Mouse (Mus musculus): ENCODE measurements around the gene Adrm1. TPM values are rescaled to one million over a fixed set of nuclear protein-coding genes. Genes with fewer than 3 reads are reported as not detected.

Adrm1 gene
- total and polyA plus RNA-seq, 3 experiments, result 76.0 to 89.0 (median 79.2) TPM

DNA sequence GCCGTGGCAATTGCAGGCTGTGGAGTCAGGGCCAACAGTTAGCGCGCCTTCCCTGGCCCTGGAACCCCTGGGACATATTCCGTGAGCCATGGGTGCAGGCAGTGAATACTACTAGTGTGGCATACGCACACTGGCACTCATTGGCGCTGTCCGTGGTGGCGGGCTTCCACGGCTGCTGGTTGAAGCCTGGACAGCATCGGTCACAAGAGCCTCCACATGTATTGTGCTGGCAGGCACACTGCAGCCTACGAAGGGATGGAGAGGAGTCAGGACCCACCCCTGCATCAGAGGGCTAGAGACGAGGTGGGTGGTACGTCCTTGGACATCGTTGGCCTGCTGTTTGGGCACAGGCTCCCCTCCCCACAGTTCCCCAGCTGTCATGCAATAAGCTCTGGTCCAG lies 31.0 kb downstream of the Adrm1 start:
- Histone ChIP-seq H3K36me3 (ENCODE audit: control insufficient read depth, insufficient read depth, low read length) (no peaks in the 10 kb centered on the region), H3K79me2 (replicated peaks; ENCODE audit: control insufficient read depth, insufficient read depth, low read length) (no peaks in the 10 kb centered on the region), H3K9ac (ENCODE audit: low read depth, low read length) (no peak overlapping the region), H3K4me3 (no peak overlapping the region), H3K4me1 (ENCODE audit: control insufficient read depth, insufficient read depth, low read length) (peaks cover 5% of the 10 kb centered on the region), H3K27me3 (ENCODE audit: control insufficient read depth, insufficient read depth, low read length) (no peaks in the 10 kb centered on the region), H3K27ac (no peak overlapping the region)
- 94% methylated on average over 14 of the region's 14 CpGs for WGBS
- no peak for DNase-seq
- intact Hi-C loops (cut with DNase I), result loop anchor here (10.0 kb wide), 1 partner anchor 143 kb away; no protein-coding TSS in a partner anchor
- TF ChIP-seq EP300 (IDR thresholded peaks at IDR 0.05; ENCODE audit: insufficient read depth, low read depth, low read length), result no peak
- no peak for TF ChIP-seq POLR2A (IDR thresholded peaks at IDR 0.05; ENCODE audit: insufficient read depth, low read depth, low read length)
- TF ChIP-seq CTCF (IDR thresholded peaks at IDR 0.05), result no peak

DNA sequence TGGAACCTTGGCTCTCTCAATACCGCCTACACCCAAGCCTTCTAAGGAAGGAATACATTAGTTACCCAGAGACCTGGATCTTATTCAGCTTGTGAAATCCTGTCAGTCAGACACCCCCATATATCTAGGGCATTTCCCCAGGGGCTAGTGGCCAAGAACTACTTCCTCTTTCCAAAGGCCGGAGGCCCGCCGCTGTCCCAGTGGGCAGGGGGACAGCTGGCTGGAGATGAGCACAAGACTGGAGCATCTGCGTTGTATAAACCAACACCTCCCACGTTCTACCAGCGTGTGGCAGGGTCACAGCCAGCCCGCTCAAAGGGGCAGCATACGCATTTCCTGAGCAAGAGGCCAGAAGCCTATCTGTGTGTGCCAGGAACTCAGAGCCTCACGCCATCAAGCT lies 31.5 kb downstream of the Adrm1 start:
- Histone ChIP-seq H3K4me1 (ENCODE audit: control insufficient read depth, insufficient read depth, low read length) (peaks cover 5% of the 10 kb centered on the region), H3K27me3 (ENCODE audit: control insufficient read depth, insufficient read depth, low read length) (no peaks in the 10 kb centered on the region), H3K9ac (ENCODE audit: low read depth, low read length) (no peak overlapping the region), H3K79me2 (replicated peaks; ENCODE audit: control insufficient read depth, insufficient read depth, low read length) (no peaks in the 10 kb centered on the region), H3K27ac (no peak overlapping the region), H3K36me3 (ENCODE audit: control insufficient read depth, insufficient read depth, low read length) (no peaks in the 10 kb centered on the region), H3K4me3 (no peak overlapping the region)
- DNase-seq, result no peak
- TF ChIP-seq EP300 (IDR thresholded peaks at IDR 0.05; ENCODE audit: insufficient read depth, low read depth, low read length) (no peak), POLR2A (IDR thresholded peaks at IDR 0.05; ENCODE audit: insufficient read depth, low read depth, low read length) (no peak), CTCF (IDR thresholded peaks at IDR 0.05) (no peak)
- intact Hi-C loops (cut with DNase I), result loop anchor here (10.0 kb wide), 1 partner anchor 142 kb away; no protein-coding TSS in a partner anchor
- 52% methylated on average over 10 of the region's 10 CpGs for WGBS

DNA sequence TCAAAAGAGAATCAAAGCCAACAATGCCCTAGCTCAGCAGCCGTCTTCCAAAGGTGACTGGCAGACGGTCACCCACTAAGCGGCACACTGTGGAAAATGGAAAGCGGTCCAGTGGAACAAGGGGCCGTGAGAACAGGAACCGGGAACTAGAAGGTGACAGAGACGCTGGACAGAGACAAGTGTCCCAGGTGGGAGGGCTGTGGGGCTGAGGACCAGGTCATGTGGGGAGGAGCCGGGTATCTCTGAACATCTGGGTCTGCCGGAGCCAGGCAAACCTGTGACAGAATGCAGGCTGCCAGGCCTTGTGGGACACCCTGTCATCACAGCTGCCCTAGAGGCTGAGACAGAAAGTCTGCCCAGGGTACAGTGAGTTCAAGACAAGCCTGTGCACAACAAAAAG lies 33.2 kb downstream of the Adrm1 start:
- no peaks in the 10 kb centered on the region for H3K27me3 ChIP-seq (ENCODE audit: control insufficient read depth, insufficient read depth, low read length)
- H3K9ac ChIP-seq (ENCODE audit: low read depth, low read length), result no peak overlapping the region
- H3K79me2 ChIP-seq (replicated peaks; ENCODE audit: control insufficient read depth, insufficient read depth, low read length), result no peaks in the 10 kb centered on the region
- intact Hi-C loops (cut with DNase I), result loop anchor here (10.0 kb wide), 1 partner anchor 140 kb away; no protein-coding TSS in a partner anchor
- H3K27ac ChIP-seq, result peak overlapping the region; percentile 63
- TF ChIP-seq EP300 (IDR thresholded peaks at IDR 0.05; ENCODE audit: insufficient read depth, low read depth, low read length) (peak; percentile 98), CTCF (IDR thresholded peaks at IDR 0.05) (no peak), POLR2A (IDR thresholded peaks at IDR 0.05; ENCODE audit: insufficient read depth, low read depth, low read length) (peak; percentile 15; the same call in 1 of the 2 replicates)
- peaks cover 7% of the 10 kb centered on the region for H3K4me1 ChIP-seq (ENCODE audit: control insufficient read depth, insufficient read depth, low read length)
- H3K4me3 ChIP-seq, result no peak overlapping the region
- H3K36me3 ChIP-seq (ENCODE audit: control insufficient read depth, insufficient read depth, low read length), result no peaks in the 10 kb centered on the region
- DNase-seq, result peak; percentile 66 to 80
- WGBS, result 61% methylated on average over 9 of the region's 9 CpGs

DNA sequence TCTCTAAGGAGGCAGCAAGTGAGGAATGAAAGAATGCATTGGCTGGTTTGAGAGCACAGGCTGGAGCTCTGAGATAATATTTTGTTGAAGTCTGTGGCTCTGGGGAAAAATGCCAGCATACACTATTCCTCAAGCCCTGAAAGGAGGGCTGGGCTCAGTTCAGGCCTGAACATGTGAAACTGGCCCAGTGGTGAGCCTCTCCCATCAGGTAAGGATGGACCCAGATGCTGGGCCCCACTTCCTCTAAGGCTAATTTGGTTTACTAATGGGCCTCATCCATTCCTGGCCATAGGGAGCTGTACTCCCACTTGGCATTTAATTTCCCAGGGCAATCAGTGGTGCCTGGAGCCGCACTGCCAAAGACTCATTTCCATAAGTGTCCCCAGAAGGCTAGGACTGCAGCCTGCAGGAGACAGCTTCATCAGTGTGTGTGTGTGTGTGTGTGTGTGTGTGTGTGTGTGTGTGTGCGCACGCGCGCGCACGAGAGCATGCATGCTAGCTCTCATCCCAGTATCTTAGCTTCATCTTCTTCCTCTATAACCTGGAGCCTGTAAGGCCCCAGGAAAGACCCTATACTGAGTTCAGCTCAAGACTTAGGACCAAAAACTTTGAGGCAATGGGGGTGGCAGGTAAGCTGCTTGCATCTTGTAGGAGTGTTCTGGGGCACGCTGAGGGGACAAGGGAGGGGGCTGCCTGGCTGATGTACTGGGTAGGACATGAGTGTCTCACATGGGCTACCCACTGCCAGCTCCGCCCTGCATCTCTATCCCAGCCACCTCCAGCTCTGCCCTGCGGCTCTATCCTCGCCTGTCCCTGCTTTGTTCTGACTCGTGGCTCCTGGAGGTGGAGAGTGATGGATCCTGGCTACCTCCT lies 34.0 kb downstream of the Adrm1 start:
- H3K79me2 ChIP-seq (replicated peaks; ENCODE audit: control insufficient read depth, insufficient read depth, low read length), result no peaks in the 10 kb centered on the region
- H3K27me3 ChIP-seq (ENCODE audit: control insufficient read depth, insufficient read depth, low read length), result no peaks in the 10 kb centered on the region
- H3K4me1 ChIP-seq (ENCODE audit: control insufficient read depth, insufficient read depth, low read length), result peaks cover 7% of the 10 kb centered on the region
- H3K4me3 ChIP-seq, result no peak overlapping the region
- intact Hi-C loops (cut with DNase I), result loop anchor here (10.0 kb wide), 1 partner anchor 139 kb away; no protein-coding TSS in a partner anchor
- no peak overlapping the region for H3K9ac ChIP-seq (ENCODE audit: low read depth, low read length)
- H3K27ac ChIP-seq, result peak overlapping the region; percentile 63
- TF ChIP-seq POLR2A (IDR thresholded peaks at IDR 0.05; ENCODE audit: insufficient read depth, low read depth, low read length), result no peak
- TF ChIP-seq CTCF (IDR thresholded peaks at IDR 0.05), result no peak
- no peak for TF ChIP-seq EP300 (IDR thresholded peaks at IDR 0.05; ENCODE audit: insufficient read depth, low read depth, low read length)
- peak in 1 of 2 experiments; percentile 53 for DNase-seq
- H3K36me3 ChIP-seq (ENCODE audit: control insufficient read depth, insufficient read depth, low read length), result no peaks in the 10 kb centered on the region
- 70% methylated on average over 12 of the region's 12 CpGs for WGBS

DNA sequence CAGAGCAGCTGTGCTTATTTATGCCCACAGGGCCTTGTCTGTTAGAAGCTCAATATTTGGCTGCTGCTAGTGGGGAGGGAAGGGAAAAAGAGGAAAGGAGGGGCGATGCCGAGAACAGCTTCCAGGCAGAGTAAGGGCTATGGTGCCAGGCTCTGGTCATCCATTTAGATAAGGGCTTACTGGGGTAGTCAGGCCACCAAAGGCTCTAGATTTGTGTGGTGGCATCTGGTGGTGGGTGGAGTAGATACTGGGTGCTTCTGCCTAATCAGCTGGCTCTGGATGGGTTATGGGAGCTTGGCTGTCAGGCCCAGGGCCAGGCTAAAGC lies 34.6 kb downstream of the Adrm1 start:
- Histone ChIP-seq H3K9ac (ENCODE audit: low read depth, low read length) (no peak overlapping the region), H3K4me1 (ENCODE audit: control insufficient read depth, insufficient read depth, low read length) (peaks cover 7% of the 10 kb centered on the region), H3K36me3 (ENCODE audit: control insufficient read depth, insufficient read depth, low read length) (no peaks in the 10 kb centered on the region), H3K27ac (peak overlapping the region; percentile 73; the same call in 1 of the 2 replicates), H3K4me3 (no peak overlapping the region), H3K79me2 (replicated peaks; ENCODE audit: control insufficient read depth, insufficient read depth, low read length) (no peaks in the 10 kb centered on the region), H3K27me3 (ENCODE audit: control insufficient read depth, insufficient read depth, low read length) (no peaks in the 10 kb centered on the region)
- TF ChIP-seq EP300 (IDR thresholded peaks at IDR 0.05; ENCODE audit: insufficient read depth, low read depth, low read length), result peak; percentile 69; the same call in 1 of the 2 replicates
- TF ChIP-seq POLR2A (IDR thresholded peaks at IDR 0.05; ENCODE audit: insufficient read depth, low read depth, low read length), result no peak
- intact Hi-C loops (cut with DNase I), result loop anchor here (10.0 kb wide), 1 partner anchor 139 kb away; no protein-coding TSS in a partner anchor
- 57% methylated on average over 2 of the region's 2 CpGs for WGBS
- DNase-seq, result peak; percentile 56 to 83

DNA sequence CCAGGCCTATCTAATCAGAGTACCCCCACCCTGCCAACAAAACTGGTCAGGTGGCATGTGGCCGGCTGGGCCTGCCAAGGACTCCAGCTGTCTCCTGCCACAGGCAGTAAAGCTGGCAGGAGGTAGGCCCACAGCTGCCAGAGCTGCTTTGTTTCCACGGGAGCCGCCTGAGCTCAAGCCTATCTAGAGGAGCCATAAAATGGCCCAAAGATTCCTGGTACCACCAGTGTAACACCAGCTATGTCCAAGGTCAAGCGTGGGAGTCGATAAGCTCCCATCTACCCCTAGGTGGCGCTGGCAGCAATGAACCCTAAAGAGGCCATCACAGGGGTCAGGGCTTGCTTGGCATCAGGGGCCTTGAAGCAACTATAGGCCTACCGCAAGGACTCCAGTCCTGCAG lies 36.6 kb downstream of the Adrm1 start:
- no peak overlapping the region for H3K9ac ChIP-seq (ENCODE audit: low read depth, low read length)
- H3K4me1 ChIP-seq (ENCODE audit: control insufficient read depth, insufficient read depth, low read length), result peaks cover 7% of the 10 kb centered on the region
- TF ChIP-seq POLR2A (IDR thresholded peaks at IDR 0.05; ENCODE audit: insufficient read depth, low read depth, low read length) (no peak), EP300 (IDR thresholded peaks at IDR 0.05; ENCODE audit: insufficient read depth, low read depth, low read length) (peak; percentile 57; the same call in 1 of the 2 replicates), CTCF (IDR thresholded peaks at IDR 0.05) (peak; percentile 83)
- H3K27me3 ChIP-seq (ENCODE audit: control insufficient read depth, insufficient read depth, low read length), result no peaks in the 10 kb centered on the region
- intact Hi-C loops (cut with DNase I), result loop anchor here (1.0 to 10.0 kb wide), 3 partner anchors 19 to 137 kb away; no protein-coding TSS in a partner anchor
- H3K4me3 ChIP-seq, result no peak overlapping the region
- H3K36me3 ChIP-seq (ENCODE audit: control insufficient read depth, insufficient read depth, low read length), result no peaks in the 10 kb centered on the region
- H3K27ac ChIP-seq, result peak overlapping the region; percentile 50
- H3K79me2 ChIP-seq (replicated peaks; ENCODE audit: control insufficient read depth, insufficient read depth, low read length), result peaks cover 2% of the 10 kb centered on the region; the same call in 1 of the 2 replicates
- DNase-seq, result peak; percentile 71 to 85
- WGBS, result 45% methylated on average over 7 of the region's 7 CpGs
